Mouse (Mus musculus) kidney, adult 2 months (tissue): ENCODE measurements around the gene Inpp5k.

Experiments
- CTCF ChIP-seq: fragments of 200-500 bp; conservative IDR thresholded peaks from 2 replicates; pipeline ENCODE4 v1.5.1; 2011; ENCODE audit warnings: low read depth, mild to moderate bottlenecking, control low read depth, low read length, moderate library complexity, mixed read lengths; ENCODE audit not compliant: insufficient read depth, insufficient read length
- POLR2A ChIP-seq: fragments of 200-500 bp; IDR thresholded peaks from one replicate; pipeline ENCODE4 v1.6.1; 2011; ENCODE audit warnings: low read depth, low read length, control low read depth

DNA sequence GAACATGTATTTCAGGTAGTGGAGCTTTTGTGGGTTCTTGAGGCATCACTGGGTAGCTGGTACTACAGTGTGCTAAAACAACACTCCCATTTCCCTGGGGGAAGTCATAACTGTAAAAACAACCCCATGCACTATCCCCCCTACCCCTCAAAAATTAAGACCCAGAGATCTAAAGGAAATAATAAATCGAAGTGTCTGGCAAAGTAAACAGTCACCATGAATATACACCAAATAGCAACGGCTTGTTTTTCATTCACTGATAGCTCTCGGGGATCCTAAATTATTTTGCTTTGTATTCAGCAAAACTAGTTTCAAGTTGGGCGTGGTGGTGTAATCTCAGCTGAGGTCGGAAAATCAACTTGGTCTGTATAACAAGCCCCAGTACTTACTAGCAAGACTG lies 690 bp upstream of the Inpp5k start:
- no peak for TF ChIP-seq CTCF
- no peak for TF ChIP-seq POLR2A
